Mouse (Mus musculus) hematopoietic multipotent progenitor cell, adult 10-12 weeks (in vitro differentiated cells): ENCODE measurements around the gene Ighmbp2. TPM values are rescaled to one million over a fixed set of nuclear protein-coding genes. Genes with fewer than 3 reads are reported as not detected.

Source experiments
- polyA plus RNA-seq: library from polyadenylated mRNA; stranded (reverse); fragments of >175 nt; gene quantifications from 2 replicates; pipeline ENCODE4 v1.2.3, GENCODE M21; 2012; ENCODE audit warnings: low replicate concordance

The Ighmbp2 gene
- 6.3 and 10.7 TPM in 2 replicates for polyA plus RNA-seq

DNA sequence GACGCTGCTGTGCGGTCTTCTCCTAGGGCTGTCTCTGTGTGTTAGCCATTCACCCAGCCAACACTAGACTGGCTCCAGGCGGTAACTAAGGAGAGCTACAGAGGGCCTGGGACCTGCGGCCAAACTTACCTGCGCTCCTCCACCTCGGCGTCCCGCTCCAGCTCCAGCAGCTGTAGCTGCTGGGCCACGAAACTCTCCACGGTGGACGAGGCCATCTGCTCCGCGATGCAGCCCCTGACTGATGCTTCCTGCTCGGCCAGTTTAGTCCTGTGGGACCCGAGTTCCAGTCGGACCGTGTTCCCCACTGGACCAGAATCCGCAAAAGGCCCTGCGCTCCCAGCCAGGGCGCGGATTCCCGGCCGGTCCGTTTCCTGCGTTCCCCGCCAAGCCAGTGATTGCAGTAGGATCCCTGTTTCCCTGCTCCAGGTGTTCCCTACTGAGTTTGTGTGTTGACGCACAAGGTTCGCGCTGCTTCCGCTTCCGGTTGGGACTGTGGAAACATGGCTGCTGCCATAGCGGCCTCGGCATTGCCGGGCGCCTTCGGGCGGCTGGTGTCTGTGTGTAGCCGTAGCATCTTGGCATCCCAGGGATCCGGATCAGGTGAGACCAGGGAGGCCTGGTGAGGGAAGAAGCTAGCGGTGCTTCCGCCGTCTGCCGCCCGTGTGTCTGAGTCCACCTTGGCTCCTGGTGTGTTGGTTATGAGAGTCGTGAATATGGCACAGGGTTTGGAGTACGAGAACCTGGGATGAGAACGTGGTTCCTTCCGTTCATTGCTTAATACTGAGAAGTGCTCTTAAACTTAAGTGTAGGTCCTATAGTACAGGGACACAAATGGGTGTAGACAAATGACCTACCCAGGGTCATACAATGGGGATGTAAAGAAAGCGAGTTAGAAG is at the start of gene Ighmbp2, which contains the start of gene Mrpl21:
Gene Ighmbp2 (minus strand): TSS at position 446 of the 896 bp plus-strand sequence.
Gene Mrpl21 (plus strand): TSS at position 330 of the 896 bp plus-strand sequence.

DNA sequence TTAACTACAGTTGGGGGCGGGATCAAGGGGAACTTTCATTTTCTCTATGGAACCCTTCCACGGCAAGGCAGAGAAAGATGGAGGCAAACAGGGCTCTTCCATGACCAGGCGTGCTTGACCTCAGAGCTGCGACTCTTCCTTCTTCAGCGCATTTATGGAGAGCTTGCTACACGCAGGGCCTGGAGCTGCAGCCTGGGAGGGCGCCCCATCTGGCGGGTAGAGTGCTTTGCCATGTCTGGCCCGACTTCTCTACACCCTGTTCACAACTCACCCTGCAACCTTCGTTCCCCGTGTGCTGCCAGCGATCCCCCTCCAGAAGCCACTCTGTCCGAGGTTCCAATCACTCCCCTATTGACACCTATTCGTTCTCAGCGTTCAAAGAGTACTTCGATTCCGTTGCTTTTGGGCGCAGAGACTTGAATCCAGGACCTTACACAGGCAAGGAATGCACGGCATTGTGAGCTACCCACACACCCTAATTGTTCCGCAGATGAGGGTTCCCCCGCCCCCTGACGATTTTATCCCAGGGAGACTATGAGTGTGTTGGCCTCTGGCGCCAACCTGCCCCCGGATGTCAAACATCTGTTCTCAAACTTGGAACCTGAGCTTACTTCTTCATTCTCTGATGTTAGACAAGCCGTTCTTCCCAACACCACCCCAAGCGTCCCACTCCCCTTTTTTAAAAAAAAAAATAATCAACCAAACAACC is 39.6 kb upstream of the Ighmbp2 start, which contains the start of gene Cpt1a:
Gene Cpt1a (plus strand): TSS at position 74 of the 709 bp plus-strand sequence.

Other genes starting within 250 kb of the Ighmbp2 start
- gene Mrpl21, start 116 bp downstream of the Ighmbp2 start, polyA plus RNA-seq = 2.6 and 35.0 TPM in 2 replicates
- gene Cpt1a, start 39.3 kb upstream of the Ighmbp2 start, polyA plus RNA-seq = 18.9 and 36.5 TPM in 2 replicates
- gene Tesmin, start 105.8 kb upstream of the Ighmbp2 start, polyA plus RNA-seq = 0.61 and 1.4 TPM in 2 replicates
- 0.48 TPM in 1 of 2 replicates, not detected in the other for gene Gal, start 131.5 kb upstream of the Ighmbp2 start, polyA plus RNA-seq